Mouse (Mus musculus): ENCODE results near the gene Setd1b. TPM values are rescaled to one million over a fixed set of nuclear protein-coding genes. Genes with fewer than 3 reads are reported as not detected.

Setd1b gene
- polyA plus RNA-seq, 1 experiment from 2014 or later: 10.3 TPM

- Histone ChIP-seq H3K27ac (ENCODE audit: low read depth) (no peak overlapping the region), H3K9ac (ENCODE audit: low read length) (no peak overlapping the region), H3K4me2 (ENCODE audit: low read length) (no peak overlapping the region), H3K4me1 (replicated peaks; ENCODE audit: control insufficient read depth, insufficient read depth, low read length) (no peaks in the 10 kb centered on the region), H3K4me3 (ENCODE audit: low read depth, low read length) (no peak overlapping the region), H3K27me3 (replicated peaks; ENCODE audit: control insufficient read depth, insufficient read depth, low read length) (no peaks in the 10 kb centered on the region), H3K36me3 (ENCODE audit: control insufficient read depth, insufficient read depth, low read length) (no peaks in the 10 kb centered on the region), H3K9me3 (ENCODE audit: control insufficient read depth, low read length) (0 out of 2 replicates have a peak, but pooled peaks cover 2% of the 10 kb centered on the region)
- DNase-seq (ENCODE audit: low spot score) (no peak), ATAC-seq (replicated peaks; ENCODE audit: low FRiP score, low TSS enrichment, low read depth) (no peak)
- 89% methylated on average over 5 of the region's 5 CpGs for WGBS
Observed at GRCm38 (mm10) chr5:123178792-123179191, 36.8 kb downstream of the Setd1b start.

GRCm38 (mm10) chr5:123180390-123180789, 38.4 kb downstream of the Setd1b start:
- 0 out of 2 replicates have a peak, but pooled peaks cover 2% of the 10 kb centered on the region for H3K9me3 ChIP-seq (ENCODE audit: control insufficient read depth, low read length)
- no peaks in the 10 kb centered on the region for H3K4me1 ChIP-seq (replicated peaks; ENCODE audit: control insufficient read depth, insufficient read depth, low read length)
- H3K36me3 ChIP-seq (ENCODE audit: control insufficient read depth, insufficient read depth, low read length): no peaks in the 10 kb centered on the region
- no peak overlapping the region for H3K4me2 ChIP-seq (ENCODE audit: low read length)
- no peak overlapping the region for H3K27ac ChIP-seq (ENCODE audit: low read depth)
- H3K4me3 ChIP-seq (ENCODE audit: low read depth, low read length): no peak overlapping the region
- DNase-seq (ENCODE audit: low spot score): no peak
- no peak overlapping the region for H3K9ac ChIP-seq (ENCODE audit: low read length)
- WGBS: 89% methylated on average over 15 of the region's 15 CpGs
- no peaks in the 10 kb centered on the region for H3K27me3 ChIP-seq (replicated peaks; ENCODE audit: control insufficient read depth, insufficient read depth, low read length)
- no peak for ATAC-seq (replicated peaks; ENCODE audit: low FRiP score, low TSS enrichment, low read depth)

GRCm38 (mm10) chr5:123181536-123181935, 39.5 kb downstream of the Setd1b start:
- WGBS: 81% methylated on average over 6 of the region's 6 CpGs
- no peak overlapping the region for H3K4me2 ChIP-seq (ENCODE audit: low read length)

DNA sequence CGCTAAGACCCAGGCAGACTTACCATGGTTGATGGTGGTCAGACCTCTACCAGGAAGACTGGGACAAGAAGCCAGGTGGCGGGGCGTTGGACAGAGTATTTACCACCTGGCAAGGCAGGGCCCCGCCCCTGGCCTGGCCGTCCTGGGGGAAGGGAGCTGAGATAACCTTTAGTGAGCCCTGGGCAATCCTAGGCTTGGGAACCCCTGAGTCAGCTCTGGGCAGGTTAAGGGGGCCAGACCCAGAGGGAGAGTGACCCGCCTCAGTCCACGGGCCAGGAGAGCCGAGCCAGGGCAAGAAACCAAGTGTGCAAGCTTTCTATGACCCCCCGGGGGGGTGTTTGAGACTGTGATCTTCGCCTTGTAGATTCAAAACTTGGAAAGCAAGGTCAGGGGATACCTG, 40.7 kb downstream of the Setd1b start, which contains the start of gene Hpd:
TSS of gene Hpd (minus strand) at position 77 of the 400 bp plus-strand sequence.
- H3K9ac ChIP-seq (ENCODE audit: low read length): no peak within 1 kb of the TSS
- H3K4me3 ChIP-seq (ENCODE audit: low read depth, low read length): no peak within 1 kb of the TSS
- ATAC-seq (replicated peaks; ENCODE audit: low FRiP score, low TSS enrichment, low read depth): no peak
- no peak within 1 kb of the TSS for H3K4me2 ChIP-seq (ENCODE audit: low read length)
- no peak for DNase-seq (ENCODE audit: low spot score)
- H3K4me1 ChIP-seq (replicated peaks; ENCODE audit: control insufficient read depth, insufficient read depth, low read length): no peaks in the 10 kb centered on the region
- no peaks in the 10 kb centered on the region for H3K36me3 ChIP-seq (ENCODE audit: control insufficient read depth, insufficient read depth, low read length)
- H3K27ac ChIP-seq (ENCODE audit: low read depth): no peak within 1 kb of the TSS
- no peaks in the 10 kb centered on the region for H3K27me3 ChIP-seq (replicated peaks; ENCODE audit: control insufficient read depth, insufficient read depth, low read length)
- H3K9me3 ChIP-seq (ENCODE audit: control insufficient read depth, low read length): no peaks in the 10 kb centered on the region
- 70% methylated on average over 10 of the region's 10 CpGs for WGBS

More at GRCm38 (mm10) chr5:123181536-123181935, 39.5 kb downstream of the Setd1b start:
- DNase-seq (ENCODE audit: low spot score) (no peak), ATAC-seq (replicated peaks; ENCODE audit: low FRiP score, low TSS enrichment, low read depth) (no peak)
- Histone ChIP-seq H3K4me1 (replicated peaks; ENCODE audit: control insufficient read depth, insufficient read depth, low read length) (no peaks in the 10 kb centered on the region), H3K36me3 (ENCODE audit: control insufficient read depth, insufficient read depth, low read length) (no peaks in the 10 kb centered on the region), H3K27me3 (replicated peaks; ENCODE audit: control insufficient read depth, insufficient read depth, low read length) (no peaks in the 10 kb centered on the region), H3K9ac (ENCODE audit: low read length) (no peak overlapping the region), H3K9me3 (ENCODE audit: control insufficient read depth, low read length) (0 out of 2 replicates have a peak, but pooled peaks cover under 1% of the 10 kb centered on the region), H3K27ac (ENCODE audit: low read depth) (no peak overlapping the region), H3K4me3 (ENCODE audit: low read depth, low read length) (no peak overlapping the region)

GRCm38 (mm10) chr5:123185966-123186365, 44.0 kb downstream of the Setd1b start:
- Histone ChIP-seq H3K4me3 (ENCODE audit: low read depth, low read length) (no peak overlapping the region), H3K27ac (ENCODE audit: low read depth) (no peak overlapping the region), H3K27me3 (replicated peaks; ENCODE audit: control insufficient read depth, insufficient read depth, low read length) (no peaks in the 10 kb centered on the region), H3K4me1 (replicated peaks; ENCODE audit: control insufficient read depth, insufficient read depth, low read length) (no peaks in the 10 kb centered on the region), H3K9me3 (ENCODE audit: control insufficient read depth, low read length) (no peaks in the 10 kb centered on the region), H3K9ac (ENCODE audit: low read length) (no peak overlapping the region), H3K4me2 (ENCODE audit: low read length) (no peak overlapping the region), H3K36me3 (ENCODE audit: control insufficient read depth, insufficient read depth, low read length) (no peaks in the 10 kb centered on the region)
- WGBS: 75% methylated on average over 6 of the region's 6 CpGs
- DNase-seq (ENCODE audit: low spot score) (no peak), ATAC-seq (replicated peaks; ENCODE audit: low FRiP score, low TSS enrichment, low read depth) (no peak)

DNA sequence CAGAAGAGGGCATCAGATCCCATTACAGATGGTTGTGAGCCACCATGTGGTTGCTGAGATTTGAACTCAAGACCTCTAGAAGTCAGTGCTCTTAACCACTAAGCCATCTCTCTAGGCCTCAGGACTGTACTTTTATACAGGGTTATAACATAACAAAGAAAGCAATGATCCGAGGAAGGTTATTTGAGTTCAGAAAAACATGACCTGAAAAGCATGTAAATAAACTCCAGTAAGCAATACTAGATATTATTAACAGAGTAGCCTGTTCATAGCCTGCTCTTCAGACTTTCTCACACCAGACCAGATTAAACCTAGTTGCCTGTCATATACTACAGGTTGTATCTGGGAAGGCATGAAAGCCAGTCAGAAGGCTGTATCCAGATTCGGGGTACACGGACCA, 45.3 kb downstream of the Setd1b start:
- H3K27ac ChIP-seq (ENCODE audit: low read depth): no peak overlapping the region
- DNase-seq (ENCODE audit: low spot score) (no peak), ATAC-seq (replicated peaks; ENCODE audit: low FRiP score, low TSS enrichment, low read depth) (no peak)
- H3K9ac ChIP-seq (ENCODE audit: low read length): no peak overlapping the region
- no peaks in the 10 kb centered on the region for H3K4me1 ChIP-seq (replicated peaks; ENCODE audit: control insufficient read depth, insufficient read depth, low read length)
- WGBS: 91% methylated on average over 3 of the region's 3 CpGs
- H3K36me3 ChIP-seq (ENCODE audit: control insufficient read depth, insufficient read depth, low read length): no peaks in the 10 kb centered on the region
- no peak overlapping the region for H3K4me3 ChIP-seq (ENCODE audit: low read depth, low read length)
- no peak overlapping the region for H3K4me2 ChIP-seq (ENCODE audit: low read length)
- H3K27me3 ChIP-seq (replicated peaks; ENCODE audit: control insufficient read depth, insufficient read depth, low read length): 0 out of 2 replicates have a peak, but pooled peaks cover 3% of the 10 kb centered on the region
- no peaks in the 10 kb centered on the region for H3K9me3 ChIP-seq (ENCODE audit: control insufficient read depth, low read length)

GRCm38 (mm10) chr5:123190912-123191311, 48.9 kb downstream of the Setd1b start:
- no peak overlapping the region for H3K4me2 ChIP-seq (ENCODE audit: low read length)
- no peak overlapping the region for H3K9ac ChIP-seq (ENCODE audit: low read length)
- ATAC-seq (replicated peaks; ENCODE audit: low FRiP score, low TSS enrichment, low read depth) (no peak), DNase-seq (ENCODE audit: low spot score) (no peak)
- WGBS: 77% methylated on average over 3 of the region's 3 CpGs
- no peaks in the 10 kb centered on the region for H3K4me1 ChIP-seq (replicated peaks; ENCODE audit: control insufficient read depth, insufficient read depth, low read length)
- no peaks in the 10 kb centered on the region for H3K36me3 ChIP-seq (ENCODE audit: control insufficient read depth, insufficient read depth, low read length)
- H3K27me3 ChIP-seq (replicated peaks; ENCODE audit: control insufficient read depth, insufficient read depth, low read length): 0 out of 2 replicates have a peak, but pooled peaks cover 3% of the 10 kb centered on the region
- no peak overlapping the region for H3K4me3 ChIP-seq (ENCODE audit: low read depth, low read length)
- H3K27ac ChIP-seq (ENCODE audit: low read depth): no peak overlapping the region
- H3K9me3 ChIP-seq (ENCODE audit: control insufficient read depth, low read length): no peaks in the 10 kb centered on the region

GRCm38 (mm10) chr5:123191427-123191826, 49.4 kb downstream of the Setd1b start:
- Histone ChIP-seq H3K4me2 (ENCODE audit: low read length) (no peak overlapping the region), H3K4me3 (ENCODE audit: low read depth, low read length) (no peak overlapping the region), H3K9me3 (ENCODE audit: control insufficient read depth, low read length) (no peaks in the 10 kb centered on the region), H3K27ac (ENCODE audit: low read depth) (no peak overlapping the region), H3K4me1 (replicated peaks; ENCODE audit: control insufficient read depth, insufficient read depth, low read length) (no peaks in the 10 kb centered on the region), H3K36me3 (ENCODE audit: control insufficient read depth, insufficient read depth, low read length) (no peaks in the 10 kb centered on the region), H3K9ac (ENCODE audit: low read length) (no peak overlapping the region), H3K27me3 (replicated peaks; ENCODE audit: control insufficient read depth, insufficient read depth, low read length) (0 out of 2 replicates have a peak, but pooled peaks cover 3% of the 10 kb centered on the region)
- 81% methylated on average over 6 of the region's 6 CpGs for WGBS
- no peak for DNase-seq (ENCODE audit: low spot score)
- no peak for ATAC-seq (replicated peaks; ENCODE audit: low FRiP score, low TSS enrichment, low read depth)

GRCm38 (mm10) chr5:123192606-123193150, 50.7 kb downstream of the Setd1b start:
- Histone ChIP-seq H3K9ac (ENCODE audit: low read length) (no peak overlapping the region), H3K4me2 (ENCODE audit: low read length) (no peak overlapping the region), H3K36me3 (ENCODE audit: control insufficient read depth, insufficient read depth, low read length) (no peaks in the 10 kb centered on the region), H3K4me3 (ENCODE audit: low read depth, low read length) (no peak overlapping the region), H3K27me3 (replicated peaks; ENCODE audit: control insufficient read depth, insufficient read depth, low read length) (0 out of 2 replicates have a peak, but pooled peaks cover 3% of the 10 kb centered on the region), H3K27ac (ENCODE audit: low read depth) (no peak overlapping the region), H3K4me1 (replicated peaks; ENCODE audit: control insufficient read depth, insufficient read depth, low read length) (no peaks in the 10 kb centered on the region), H3K9me3 (ENCODE audit: control insufficient read depth, low read length) (no peaks in the 10 kb centered on the region)
- peak; percentile 6 for DNase-seq (ENCODE audit: low spot score)
- ATAC-seq (replicated peaks; ENCODE audit: low FRiP score, low TSS enrichment, low read depth): no peak
- WGBS: 55% methylated on average over 9 of the region's 9 CpGs
